Mouse (Mus musculus) E14TG2a.4 (cell line): ENCODE measurements around the gene Rnf183.

ENCODE experiments used
- H3K27me3 ChIP-seq: 2 replicates; pipeline ENCODE4 v1.6.1; 2014; ENCODE audit warnings: low read length, control low read depth; ENCODE audit not compliant: insufficient read depth
- H3K36me3 ChIP-seq: 2 replicates; pipeline ENCODE4 v1.6.1; 2014; ENCODE audit warnings: low read length, control low read depth; ENCODE audit not compliant: insufficient read depth
- H3K4me1 ChIP-seq: replicated peaks from 2 replicates; pipeline ENCODE4 v1.6.1; 2014; ENCODE audit warnings: low read depth, low read length, control low read depth
- H3K4me3 ChIP-seq: replicated peaks from 2 replicates; pipeline ENCODE4 v1.5.1; 2014; ENCODE audit warnings: mild to moderate bottlenecking, low read length
- H3K9me3 ChIP-seq: 2 replicates; pipeline ENCODE4 v1.6.1; 2014; ENCODE audit warnings: low read length, control low read depth
- CTCF ChIP-seq: conservative IDR thresholded peaks from 2 replicates; pipeline ENCODE4 v1.5.1; 2014; ENCODE audit warnings: low read length
- NANOG ChIP-seq: IDR thresholded peaks from 2 replicates; pipeline ENCODE4 v1.6.1; 2014; ENCODE audit warnings: borderline replicate concordance, low read length, mixed read lengths
- POU5F1 ChIP-seq: IDR thresholded peaks from 2 replicates; pipeline ENCODE4 v1.6.1; 2014; ENCODE audit warnings: low read length, borderline replicate concordance

Gene Rnf183

GRCm38 (mm10) chr4:62383752-62384151 lies 51.3 kb downstream of the Rnf183 start:
- peaks cover 18% of the 10 kb centered on the region for H3K4me1 ChIP-seq
- no peaks in the 10 kb centered on the region for H3K9me3 ChIP-seq
- no peaks in the 10 kb centered on the region for H3K27me3 ChIP-seq
- TF ChIP-seq NANOG (no peak), CTCF (no peak), POU5F1 (no peak)
- no peak overlapping the region for H3K4me3 ChIP-seq
- peaks cover 34% of the 10 kb centered on the region for H3K36me3 ChIP-seq

DNA sequence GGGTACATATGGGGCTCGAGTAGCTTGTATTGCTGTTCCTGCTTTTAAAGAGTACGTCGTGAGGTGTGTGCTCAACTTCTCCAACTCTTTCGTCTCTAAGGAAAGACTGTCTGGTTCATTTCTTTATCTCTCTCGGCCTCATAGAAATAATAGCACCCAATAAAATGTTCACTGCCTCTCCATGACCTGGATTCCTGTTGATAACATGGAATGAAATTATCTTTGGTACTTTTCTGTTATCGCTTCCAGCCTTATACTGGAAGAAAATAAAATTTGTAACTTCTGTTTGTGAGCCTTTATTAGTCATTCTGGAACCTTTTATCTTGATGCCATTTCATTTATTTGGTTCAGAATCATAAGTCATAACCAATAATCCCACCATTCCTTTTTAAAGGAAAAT lies 51.8 kb downstream of the Rnf183 start:
- H3K36me3 ChIP-seq = peaks cover 32% of the 10 kb centered on the region
- no peaks in the 10 kb centered on the region for H3K9me3 ChIP-seq
- no peaks in the 10 kb centered on the region for H3K27me3 ChIP-seq
- TF ChIP-seq NANOG (no peak), POU5F1 (no peak)
- peaks cover 22% of the 10 kb centered on the region for H3K4me1 ChIP-seq
- H3K4me3 ChIP-seq = no peak overlapping the region

DNA sequence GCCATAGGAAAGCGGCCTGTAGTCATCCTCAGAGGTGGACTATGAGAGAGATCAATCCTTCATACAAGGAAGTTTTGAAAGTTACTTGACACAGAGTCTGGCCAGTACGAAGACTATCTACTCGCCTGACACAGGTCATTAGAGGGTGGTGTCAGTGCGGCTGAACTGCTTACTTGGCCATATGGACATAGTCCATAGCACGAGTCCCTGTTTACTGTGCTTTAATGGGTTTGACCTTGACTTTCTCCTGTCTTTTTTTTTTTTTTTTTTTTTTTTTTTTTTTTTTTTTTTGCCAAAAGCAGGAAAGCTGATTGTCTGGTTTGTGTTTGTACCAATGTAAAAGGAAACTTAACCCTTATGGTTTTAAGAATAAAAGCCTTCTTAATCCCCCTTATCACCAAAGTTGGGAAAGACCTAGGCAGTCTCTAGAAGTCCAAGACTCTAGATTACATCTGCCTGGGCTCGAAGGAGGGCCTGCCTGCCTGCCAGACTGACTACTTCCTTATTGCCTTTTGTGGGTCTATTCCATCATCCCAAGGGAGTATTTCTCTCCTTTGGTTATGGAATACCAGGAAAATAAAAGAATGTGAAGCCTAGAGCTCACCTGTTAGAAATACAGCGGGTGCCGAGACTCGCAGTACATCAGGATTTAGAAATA lies 55.2 kb downstream of the Rnf183 start:
- Histone ChIP-seq H3K9me3 (no peaks in the 10 kb centered on the region), H3K36me3 (peaks cover 8% of the 10 kb centered on the region; the same call in 1 of the 2 replicates), H3K4me1 (peaks cover 26% of the 10 kb centered on the region), H3K27me3 (no peaks in the 10 kb centered on the region), H3K4me3 (no peak overlapping the region)
- TF ChIP-seq NANOG (no peak), CTCF (no peak), POU5F1 (no peak)
